12 mouse cellular contexts compared by ENCODE assay signal in the genomic region with DNA sequence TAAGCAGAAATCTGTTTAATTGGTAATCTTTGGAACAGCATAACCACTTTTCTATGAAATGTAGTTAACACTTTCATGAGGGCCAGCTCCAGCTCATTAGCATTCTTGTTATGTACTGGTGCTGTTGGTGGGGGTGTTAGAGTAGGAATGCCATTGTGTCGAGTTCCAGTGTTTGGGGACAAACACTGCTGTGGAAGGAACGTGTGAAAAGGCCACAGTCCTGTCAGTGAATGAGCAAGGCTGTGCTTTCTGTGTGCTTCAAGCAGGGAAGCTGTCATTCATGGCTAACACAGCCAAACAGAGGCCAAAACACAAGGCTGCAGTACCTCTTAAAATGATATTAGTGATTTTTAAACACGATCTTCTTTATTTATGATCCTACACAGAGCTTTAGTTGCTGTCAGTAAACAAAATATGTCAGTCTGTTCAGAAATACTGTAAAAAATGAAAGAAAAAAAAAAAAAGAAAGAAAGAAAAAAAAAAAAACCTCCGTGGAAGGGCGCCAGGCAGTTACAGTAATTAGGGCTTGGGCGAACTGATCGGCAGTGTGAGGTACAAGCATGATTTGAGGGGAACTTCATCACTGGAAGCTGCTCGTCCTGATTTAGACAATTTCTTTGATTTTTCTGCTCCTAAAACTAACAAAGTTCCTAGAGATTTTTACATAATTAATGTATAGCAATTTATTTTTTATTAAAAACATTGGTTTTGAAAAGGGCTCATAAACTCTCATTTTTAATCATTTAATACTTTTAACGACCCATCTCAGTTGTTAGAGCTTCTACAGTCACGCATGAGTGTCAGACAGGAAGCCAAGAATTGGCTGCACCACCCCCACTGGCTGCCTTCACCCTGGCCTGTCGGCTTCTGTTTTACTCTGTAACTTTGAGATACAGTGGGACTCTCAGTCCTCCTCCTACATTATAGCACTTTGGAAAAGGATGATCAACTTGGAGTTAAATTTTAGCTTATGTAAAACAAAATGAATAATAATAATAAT.
A peak's percentile ranks its signal among the peaks of the same experiment; 100 is the strongest.
DNase-seq lines count a peak whose midpoint lies in the region; ATAC-seq lines count a peak whose summit lies in the region.
"Had no signal": no experiment of that assay in that cellular context is flagged by ENCODE, and none has a peak within 500 bp of the region (broad histone marks: within the 10 kb centered on the region; RNA-seq: fewer than 3 reads in every experiment).

No protein-coding gene starts in this region.

- no peaks in the 10 kb centered on the region for H3K36me3 ChIP-seq in hindbrain, embryonic 13.5 days
- H3K36me3 ChIP-seq in neural tube, embryonic 11.5 days (ENCODE audit: control insufficient read depth, insufficient read depth, low read length), result no peaks in the 10 kb centered on the region
- H3K36me3 ChIP-seq in heart, embryonic 10.5 days, result no peaks in the 10 kb centered on the region

- H3K9me3 ChIP-seq in hindbrain, embryonic 13.5 days, result no peaks in the 10 kb centered on the region
- H3K9me3 ChIP-seq in neural tube, embryonic 11.5 days (ENCODE audit: control insufficient read depth, low read length), result no peaks in the 10 kb centered on the region
- no peaks in the 10 kb centered on the region for H3K9me3 ChIP-seq in heart, embryonic 10.5 days

- no peak overlapping the region for H3K4me3 ChIP-seq in hindbrain, embryonic 13.5 days
- H3K4me3 ChIP-seq in neural tube, embryonic 11.5 days (ENCODE audit: low read depth, low read length), result no peak overlapping the region
- H3K4me3 ChIP-seq in heart, embryonic 10.5 days, result no peak overlapping the region

- 0 out of 2 replicates have a peak, but pooled peaks cover 2% of the 10 kb centered on the region for H3K27me3 ChIP-seq in hindbrain, embryonic 13.5 days
- H3K27me3 ChIP-seq in neural tube, embryonic 11.5 days (ENCODE audit: control insufficient read depth, insufficient read depth, low read length), result no peaks in the 10 kb centered on the region
- no peaks in the 10 kb centered on the region for H3K27me3 ChIP-seq in heart, embryonic 10.5 days (ENCODE audit: insufficient read depth, poor library complexity, severe bottlenecking)

- peak overlapping the region; percentile 23; the same call in 1 of the 2 replicates for H3K4me2 ChIP-seq in hindbrain, embryonic 13.5 days
- no peak overlapping the region for H3K4me2 ChIP-seq in neural tube, embryonic 11.5 days (ENCODE audit: low read depth)
- H3K4me2 ChIP-seq: lung, embryonic 14.5 days had no signal

- H3K4me1 ChIP-seq in hindbrain, embryonic 13.5 days (replicated peaks), result peaks cover 17% of the 10 kb centered on the region; the same call in 1 of the 2 replicates
- H3K4me1 ChIP-seq in neural tube, embryonic 11.5 days (ENCODE audit: control insufficient read depth, insufficient read depth, low read length), result no peaks in the 10 kb centered on the region
- H3K4me1 ChIP-seq in heart, embryonic 10.5 days, result no peaks in the 10 kb centered on the region

- H3K27ac ChIP-seq in hindbrain, embryonic 13.5 days, result no peak overlapping the region
- 0 out of 2 replicates have a peak overlapping the region, but pooled peaks have one; percentile 35 for H3K27ac ChIP-seq in neural tube, embryonic 11.5 days (ENCODE audit: low read depth, low read length)
- H3K27ac ChIP-seq in heart, embryonic 10.5 days, result no peak overlapping the region

- DNase-seq in cerebellum, adult 9-11 months, result peak; percentile 4
- no peak for DNase-seq in cerebellum, adult 8-10 months
- DNase-seq in embryo, embryonic 9.5 days (ENCODE audit: extremely low spot score), result peak; percentile 22
- DNase-seq in neural tube, embryonic 11.5 days (ENCODE audit: low spot score), result peak; percentile 66
- no peak for DNase-seq in heart, embryonic 10.5 days (ENCODE audit: low spot score)
- no peak for DNase-seq in spleen, adult 18-20 months
- no peak for DNase-seq in lung, postnatal 36 days
- DNase-seq: adrenal gland, adult 8-10 months; kidney, adult 8-10 months; lung, embryonic 14.5 days; thymus, postnatal 25 days had no signal

- no peak overlapping the region for H3K9ac ChIP-seq in hindbrain, embryonic 13.5 days
- H3K9ac ChIP-seq in neural tube, embryonic 11.5 days (ENCODE audit: low read length), result no peak overlapping the region
- H3K9ac ChIP-seq: lung, embryonic 14.5 days had no signal

- WGBS in hindbrain, embryonic 13.5 days, result 13% methylated on average over 11 of the region's 11 CpGs
- WGBS in neural tube, embryonic 11.5 days, result 19% methylated on average over 11 of the region's 11 CpGs
- WGBS in heart, embryonic 10.5 days, result 44% methylated on average over 11 of the region's 11 CpGs

- peak; percentile 81 for ATAC-seq in hindbrain, embryonic 13.5 days (ENCODE audit: low FRiP score)
- peak; percentile 87 for ATAC-seq in neural tube, embryonic 11.5 days (ENCODE audit: insufficient read depth, low FRiP score, low TSS enrichment)

Comparison
In these comparisons a context has a peak if more than half of its experiments do, and no peak if none do; other contexts are left out.
1. DNase-seq: peak in cerebellum, adult 9-11 months (single experiment), embryo, embryonic 9.5 days (single experiment) and neural tube, embryonic 11.5 days (single experiment); none in cerebellum, adult 8-10 months (single experiment), heart, embryonic 10.5 days (single experiment), spleen, adult 18-20 months (0 of 2) and lung, postnatal 36 days (single experiment).